Mouse (Mus musculus) midbrain, postnatal 0 days (tissue): ENCODE results near the gene 4933407L21Rik. TPM values are rescaled to one million over a fixed set of nuclear protein-coding genes. Genes with fewer than 3 reads are reported as not detected.

Experiments
- ATAC-seq: fragments of 200-750 bp; cut with Nextera tagmentation; 2 replicates; pipeline ENCODE4 v1.8.0; 2017; ENCODE audit warnings: moderate number of reproducible peaks, mild to moderate bottlenecking, moderate TSS enrichment, moderate library complexity; ENCODE audit not compliant: low FRiP score
- DNase-seq: peaks from one replicate; pipeline ENCODE4 v3.0.0-alpha.2; 2015; ENCODE audit warnings: low spot score
- H3K27ac ChIP-seq: fragments of 300-500 bp; sonication (generic); 2 replicates; pipeline ENCODE4 v1.5.1; 2014; ENCODE audit warnings: low read depth, mild to moderate bottlenecking, low read length, mixed read lengths
- H3K27me3 ChIP-seq: fragments of 300-500 bp; sonication (generic); 2 replicates; pipeline ENCODE4 v1.6.1; 2014; ENCODE audit warnings: low read length, control low read depth, mixed read lengths; ENCODE audit not compliant: insufficient read depth
- H3K36me3 ChIP-seq: fragments of 300-500 bp; sonication (generic); 2 replicates; pipeline ENCODE4 v1.6.1; 2014; ENCODE audit warnings: low read length, control low read depth, mixed read lengths; ENCODE audit not compliant: insufficient read depth
- H3K4me1 ChIP-seq: fragments of 300-500 bp; sonication (generic); 2 replicates; pipeline ENCODE4 v1.6.1; 2014; ENCODE audit warnings: mild to moderate bottlenecking, control low read depth, antibody characterized with exemption, low read length, mixed read lengths; ENCODE audit not compliant: insufficient read depth
- H3K4me2 ChIP-seq: fragments of 300-500 bp; sonication (generic); 2 replicates; pipeline ENCODE4 v1.6.1; 2014; ENCODE audit warnings: low read depth, mild to moderate bottlenecking, low read length, mixed read lengths; ENCODE audit not compliant: poor library complexity, severe bottlenecking
- H3K4me3 ChIP-seq: fragments of 300-500 bp; sonication (generic); 2 replicates; pipeline ENCODE4 v1.5.1; 2014; ENCODE audit warnings: low read depth, mild to moderate bottlenecking, low read length, moderate library complexity
- H3K9ac ChIP-seq: fragments of 300-500 bp; sonication (generic); replicated peaks from 2 replicates; pipeline ENCODE4 v1.6.1; 2014; ENCODE audit warnings: mild to moderate bottlenecking, low read length, moderate library complexity, mixed read lengths; ENCODE audit not compliant: poor library complexity, severe bottlenecking
- H3K9me3 ChIP-seq: fragments of 300-500 bp; sonication (generic); 2 replicates; pipeline ENCODE4 v1.6.1; 2016; ENCODE audit warnings: low read length, control low read depth
- CTCF ChIP-seq: IDR thresholded peaks from 2 replicates; pipeline ENCODE4 v1.5.1; 2016; ENCODE audit warnings: antibody characterized with exemption, mild to moderate bottlenecking
- WGBS: fragments of 180-500 bp; shearing (Covaris S2); extraction: QIAGEN DNeasy Blood & Tissue Kit; methylation state at CpG from one replicate; pipeline ENCODE4 v1.1.7; 2014; 5-methylcytosine and 5-hydroxymethylcytosine counted together
- polyA plus RNA-seq: library from polyadenylated mRNA; unstranded; fragments of >200 nt; fragmentation: Nextera tagmentation; extraction: Ambion mirVana; gene quantifications from 2 replicates; pipeline ENCODE4 v1.2.1, GENCODE M21; 2015
- total RNA-seq: library from RNA; depleted of rRNA; stranded (reverse); fragments of >200 nt; gene quantifications from 2 replicates; pipeline ENCODE4 v1.2.3, GENCODE M21; 2014

4933407L21Rik gene
- total and polyA plus RNA-seq, 2 experiments from 2014 or later, result 9.4 to 10.1 TPM

DNA sequence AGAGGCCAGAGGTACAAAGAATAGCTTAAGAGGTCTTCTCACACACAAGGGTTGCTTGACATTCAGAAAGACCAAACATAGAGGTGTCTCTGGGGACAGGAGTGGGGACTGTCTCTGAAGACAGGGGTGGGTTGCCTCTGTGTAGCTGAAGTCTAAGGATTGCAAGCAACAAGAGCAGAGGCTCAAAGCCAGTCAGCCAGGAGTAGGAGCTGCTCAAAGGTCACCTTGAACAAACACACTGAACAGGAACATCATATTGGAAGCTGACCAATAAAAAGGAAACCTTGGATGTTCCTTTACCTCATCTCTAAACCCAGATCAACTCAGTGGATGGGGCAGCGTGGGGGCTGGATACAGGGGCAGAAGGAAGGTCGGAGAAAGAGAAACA, 31.6 kb downstream of the 4933407L21Rik start:
- H3K4me1 ChIP-seq, result peaks cover 4% of the 10 kb centered on the region; the same call in 1 of the 2 replicates
- H3K4me2 ChIP-seq, result no peak overlapping the region
- H3K36me3 ChIP-seq, result no peaks in the 10 kb centered on the region
- H3K27ac ChIP-seq, result no peak overlapping the region
- no peak for DNase-seq
- no peak overlapping the region for H3K4me3 ChIP-seq
- no peaks in the 10 kb centered on the region for H3K27me3 ChIP-seq
- H3K9me3 ChIP-seq, result no peaks in the 10 kb centered on the region
- WGBS, result 69% methylated on average over 2 of the region's 2 CpGs
- no peak overlapping the region for H3K9ac ChIP-seq
- no peak for ATAC-seq
- TF ChIP-seq CTCF, result no peak

GRCm38 (mm10) chr1:85960873-85961272, 32.6 kb downstream of the 4933407L21Rik start, which contains the start of gene Gpr55:
Gene Gpr55, minus strand, starts transcription at chr1:85961007.
- 82% methylated on average over 5 of the region's 5 CpGs for WGBS
- H3K27me3 ChIP-seq, result no peaks in the 10 kb centered on the region
- no peak within 1 kb of the TSS for H3K4me2 ChIP-seq
- no peak within 1 kb of the TSS for H3K9ac ChIP-seq
- no peak for TF ChIP-seq CTCF
- no peaks in the 10 kb centered on the region for H3K36me3 ChIP-seq
- H3K4me3 ChIP-seq, result no peak within 1 kb of the TSS
- H3K27ac ChIP-seq, result no peak within 1 kb of the TSS
- DNase-seq (no peak), ATAC-seq (no peak)
- H3K4me1 ChIP-seq, result peaks cover 4% of the 10 kb centered on the region; the same call in 1 of the 2 replicates
- H3K9me3 ChIP-seq, result no peaks in the 10 kb centered on the region

DNA sequence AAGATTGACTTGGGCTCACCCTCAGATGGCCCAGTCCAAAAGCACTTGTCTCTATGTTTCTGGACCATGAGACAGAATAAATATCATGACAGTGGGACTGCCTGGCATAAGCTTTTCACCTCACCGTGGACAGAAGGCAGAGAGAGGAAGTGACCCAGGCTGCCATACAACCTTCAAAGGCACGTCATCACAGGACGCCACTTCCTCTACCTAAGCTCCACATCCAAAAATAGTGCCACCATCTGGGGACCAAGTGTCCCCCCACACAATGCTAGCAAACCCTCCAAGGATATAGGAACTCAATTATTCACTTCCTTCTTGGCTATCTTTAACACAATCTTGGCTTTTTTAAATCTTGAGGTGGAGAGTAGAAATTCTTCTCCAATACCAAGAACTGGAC, 33.8 kb downstream of the 4933407L21Rik start:
- H3K4me3 ChIP-seq, result no peak overlapping the region
- DNase-seq, result no peak
- WGBS, result 85% methylated on average over 3 of the region's 3 CpGs

DNA sequence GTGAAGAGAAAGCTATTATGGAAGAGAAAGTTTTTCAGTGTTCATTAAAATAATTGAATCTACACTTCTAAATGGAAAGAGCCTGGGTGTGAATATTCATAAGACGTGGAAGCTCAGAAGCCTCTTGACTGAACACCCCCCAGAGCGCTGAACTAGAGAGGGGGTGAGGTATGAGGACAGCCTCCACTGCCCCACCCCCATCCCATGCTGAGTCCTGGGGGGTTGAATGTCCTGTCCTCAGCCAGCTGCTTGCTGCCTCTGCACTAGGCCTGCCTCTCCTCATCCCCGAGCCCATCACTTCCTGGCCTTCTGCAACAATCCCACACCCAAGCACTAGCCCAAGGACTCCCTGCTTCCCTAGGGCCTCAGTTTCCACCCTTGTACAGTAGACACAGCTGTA, 37.6 kb downstream of the 4933407L21Rik start:
- no peak for ATAC-seq
- H3K9ac ChIP-seq, result no peak overlapping the region

More for the DNA sequence above, 33.8 kb downstream of the 4933407L21Rik start:
- H3K27ac ChIP-seq, result no peak overlapping the region
- no peak for ATAC-seq
- no peaks in the 10 kb centered on the region for H3K27me3 ChIP-seq
- peaks cover 4% of the 10 kb centered on the region; the same call in 1 of the 2 replicates for H3K4me1 ChIP-seq
- H3K9me3 ChIP-seq, result no peaks in the 10 kb centered on the region
- H3K36me3 ChIP-seq, result no peaks in the 10 kb centered on the region
- no peak for TF ChIP-seq CTCF
- H3K9ac ChIP-seq, result no peak overlapping the region
- H3K4me2 ChIP-seq, result no peak overlapping the region

GRCm38 (mm10) chr1:85969081-85969480, 40.8 kb downstream of the 4933407L21Rik start:
- TF ChIP-seq CTCF, result no peak
- no peaks in the 10 kb centered on the region for H3K4me1 ChIP-seq
- H3K9me3 ChIP-seq, result no peaks in the 10 kb centered on the region
- H3K27ac ChIP-seq, result 0 out of 2 replicates have a peak overlapping the region, but pooled peaks have one; percentile 21
- H3K27me3 ChIP-seq, result no peaks in the 10 kb centered on the region
- H3K4me2 ChIP-seq, result no peak overlapping the region
- H3K4me3 ChIP-seq, result no peak overlapping the region
- 65% methylated on average over 1 of the region's 1 CpGs for WGBS
- H3K36me3 ChIP-seq, result no peaks in the 10 kb centered on the region
- peak; percentile 22 for DNase-seq
- no peak for ATAC-seq
- no peak overlapping the region for H3K9ac ChIP-seq

More for the DNA sequence above, 37.6 kb downstream of the 4933407L21Rik start:
- 69% methylated on average over 3 of the region's 3 CpGs for WGBS
- no peak overlapping the region for H3K4me2 ChIP-seq
- no peak for DNase-seq
- no peak for TF ChIP-seq CTCF
- no peaks in the 10 kb centered on the region for H3K36me3 ChIP-seq
- H3K4me1 ChIP-seq, result no peaks in the 10 kb centered on the region
- no peaks in the 10 kb centered on the region for H3K9me3 ChIP-seq
- H3K4me3 ChIP-seq, result no peak overlapping the region
- no peak overlapping the region for H3K27ac ChIP-seq
- H3K27me3 ChIP-seq, result no peaks in the 10 kb centered on the region

DNA sequence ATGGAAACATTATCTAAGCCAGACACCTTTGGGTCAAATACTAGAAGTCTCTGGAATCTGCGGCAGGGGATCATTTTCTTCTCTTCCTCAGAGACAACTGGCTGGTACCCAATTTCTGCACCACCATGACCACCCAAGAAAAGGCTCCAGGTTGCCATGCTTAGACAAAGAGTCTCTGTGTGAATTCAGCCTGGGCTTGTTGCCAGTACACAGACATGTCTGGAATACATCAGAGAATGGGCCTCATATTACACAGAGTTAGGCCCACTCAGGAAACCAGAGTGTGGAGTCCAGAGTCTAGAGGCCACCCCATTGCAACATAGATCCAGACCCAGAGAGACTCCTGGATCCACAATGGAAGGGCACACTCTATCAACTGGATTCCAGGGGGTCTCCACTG, 41.2 kb downstream of the 4933407L21Rik start:
- no peak overlapping the region for H3K4me3 ChIP-seq
- H3K27ac ChIP-seq, result 0 out of 2 replicates have a peak overlapping the region, but pooled peaks have one; percentile 21
- DNase-seq, result peak; percentile 87
- no peaks in the 10 kb centered on the region for H3K27me3 ChIP-seq
- TF ChIP-seq CTCF, result no peak
- peak; percentile 60 for ATAC-seq
- H3K4me2 ChIP-seq, result no peak overlapping the region
- H3K9ac ChIP-seq, result no peak overlapping the region
- H3K36me3 ChIP-seq, result no peaks in the 10 kb centered on the region
- H3K9me3 ChIP-seq, result no peaks in the 10 kb centered on the region
- H3K4me1 ChIP-seq, result no peaks in the 10 kb centered on the region
- WGBS, result 52% methylated on average over 1 of the region's 1 CpGs
